Mouse (Mus musculus): ENCODE data around the gene Mta1.

- TF ChIP-seq CTCF (IDR thresholded peaks at IDR 0.05; ENCODE audit: insufficient read depth, low read length) (no peak), POLR2A (IDR thresholded peaks at IDR 0.05; ENCODE audit: borderline replicate concordance, extremely low read depth, low read depth, low read length) (peak; percentile 66)
Observed at GRCm38 (mm10) chr12:113142021-113142975, 44.2 kb downstream of the Mta1 start.

All from lung, adult 2 months (tissue).